Mouse (Mus musculus): Measurements from ENCODE around the gene Pemt. TPM values are rescaled to one million over a fixed set of nuclear protein-coding genes. Genes with fewer than 3 reads are reported as not detected.

The Pemt gene
- total RNA-seq (2021) = 10 to 100 TPM in 1 of 2 experiments, 1 to 10 TPM in 1; 7.3 to 54.5 TPM
- long read RNA-seq, experiment 1, transcript Pemt-202 (7 exons, 1,003 nt) = major isoform, 40 of 48 reads
- long read RNA-seq, experiment 1, partial matches to known transcripts = 2 of 48 reads
- long read RNA-seq, experiment 1, other reads (novel, unspliced or antisense) = 2 of 48 reads
- long read RNA-seq, experiment 2, partial matches to known transcripts = 3 of 5 reads
- long read RNA-seq, experiment 2, other reads (novel, unspliced or antisense) = 1 of 5 reads

- peak; percentile 84 to 89 for DNase-seq (ENCODE audit: low spot score in 2 of 2)
Measured at GRCm38 (mm10) chr11:60046058-60046735, at the start of gene Pemt. Pemt (minus strand) TSS chr11:60046489.

GRCm38 (mm10) chr11:60094909-60095810 lies 48.9 kb upstream of the Pemt start:
- no peak for DNase-seq (ENCODE audit: low spot score in 2 of 2)

GRCm38 (mm10) chr11:60093984-60094587 lies 47.8 kb upstream of the Pemt start:
- no peak for DNase-seq (ENCODE audit: low spot score in 2 of 2)

GRCm38 (mm10) chr11:60093227-60093626 lies 46.9 kb upstream of the Pemt start:
- no peak for DNase-seq (ENCODE audit: low spot score in 2 of 2)

- no peak for DNase-seq (ENCODE audit: low spot score in 2 of 2)
Measured at GRCm38 (mm10) chr11:60091422-60091761, 45.1 kb upstream of the Pemt start.

GRCm38 (mm10) chr11:60090696-60091421 lies 44.6 kb upstream of the Pemt start:
- no peak for DNase-seq (ENCODE audit: low spot score in 2 of 2)

GRCm38 (mm10) chr11:60088947-60089346 lies 42.7 kb upstream of the Pemt start:
- no peak for DNase-seq (ENCODE audit: low spot score in 2 of 2)

- DNase-seq (ENCODE audit: low spot score in 2 of 2) = no peak
Measured at GRCm38 (mm10) chr11:60086676-60087075, 40.4 kb upstream of the Pemt start.

- no peak for DNase-seq (ENCODE audit: low spot score in 2 of 2)
Measured at GRCm38 (mm10) chr11:60084589-60084988, 38.3 kb upstream of the Pemt start.

GRCm38 (mm10) chr11:60076790-60077189 lies 30.5 kb upstream of the Pemt start:
- peak in 1 of 2 experiments; percentile 52 for DNase-seq (ENCODE audit: low spot score in 2 of 2)

- DNase-seq (ENCODE audit: low spot score in 2 of 2) = no peak
Measured at GRCm38 (mm10) chr11:60076183-60076582, 29.9 kb upstream of the Pemt start.

- DNase-seq (ENCODE audit: low spot score in 2 of 2) = no peak
Measured at GRCm38 (mm10) chr11:60073936-60074502, 27.7 kb upstream of the Pemt start.

GRCm38 (mm10) chr11:60073121-60073520 lies 26.8 kb upstream of the Pemt start:
- DNase-seq (ENCODE audit: low spot score in 2 of 2) = no peak

- no peak for DNase-seq (ENCODE audit: low spot score in 2 of 2)
Measured at GRCm38 (mm10) chr11:60071221-60071620, 24.9 kb upstream of the Pemt start.

- DNase-seq (ENCODE audit: low spot score in 2 of 2) = no peak
Measured at GRCm38 (mm10) chr11:60070599-60070998, 24.3 kb upstream of the Pemt start.

GRCm38 (mm10) chr11:60068631-60069030 lies 22.3 kb upstream of the Pemt start:
- no peak for DNase-seq (ENCODE audit: low spot score in 2 of 2)

- no peak for DNase-seq (ENCODE audit: low spot score in 2 of 2)
Measured at GRCm38 (mm10) chr11:60067646-60068045, 21.4 kb upstream of the Pemt start.

GRCm38 (mm10) chr11:60065267-60065666 lies 19.0 kb upstream of the Pemt start:
- no peak for DNase-seq (ENCODE audit: low spot score in 2 of 2)

GRCm38 (mm10) chr11:60061504-60062006 lies 15.3 kb upstream of the Pemt start:
- DNase-seq (ENCODE audit: low spot score in 2 of 2) = no peak

- no peak for DNase-seq (ENCODE audit: low spot score in 2 of 2)
Measured at GRCm38 (mm10) chr11:60060026-60060425, 13.7 kb upstream of the Pemt start.
